Mouse (Mus musculus) midbrain, embryonic 16.5 days (tissue): ENCODE results near the gene Abcg4. TPM values are rescaled to one million over a fixed set of nuclear protein-coding genes. Genes with fewer than 3 reads are reported as not detected.
"Not testable (repeated sequence)": the region's sequence is repeated elsewhere in the genome, so short reads cannot be mapped to it uniquely, and the experiment has no call there.

ENCODE experiments used
- ATAC-seq: fragments of 200-750 bp; cut with Nextera tagmentation; 2 replicates; pipeline ENCODE4 v1.8.0; 2017; ENCODE audit warnings: moderate TSS enrichment
- H3K27ac ChIP-seq: fragments of 300-500 bp; sonication (generic); 2 replicates; pipeline ENCODE4 v1.5.1; 2014; ENCODE audit warnings: mild to moderate bottlenecking, low read length, mixed read lengths
- H3K27me3 ChIP-seq: fragments of 300-500 bp; sonication (generic); 2 replicates; pipeline ENCODE4 v1.6.1; 2014; ENCODE audit warnings: low read depth, low read length, mixed read lengths; ENCODE audit not compliant: control insufficient read depth, insufficient read depth
- H3K36me3 ChIP-seq: fragments of 300-500 bp; sonication (generic); 2 replicates; pipeline ENCODE4 v1.6.1; 2014; ENCODE audit warnings: mild to moderate bottlenecking, low read length, moderate library complexity, mixed read lengths; ENCODE audit not compliant: control insufficient read depth, insufficient read depth
- H3K4me1 ChIP-seq: fragments of 300-500 bp; sonication (generic); 2 replicates; pipeline ENCODE4 v1.6.1; 2014; ENCODE audit warnings: mild to moderate bottlenecking, low read length, mixed read lengths; ENCODE audit not compliant: control insufficient read depth, insufficient read depth
- H3K4me2 ChIP-seq: fragments of 300-500 bp; sonication (generic); 2 replicates; pipeline ENCODE4 v1.6.1; 2014; ENCODE audit warnings: mild to moderate bottlenecking, low read length, mixed read lengths
- H3K4me3 ChIP-seq: fragments of 300-500 bp; sonication (generic); 2 replicates; pipeline ENCODE4 v1.5.1; 2014; ENCODE audit warnings: low read depth, mild to moderate bottlenecking, low read length, moderate library complexity, mixed read lengths
- H3K9ac ChIP-seq: fragments of 300-500 bp; sonication (generic); 2 replicates; pipeline ENCODE4 v1.6.1; 2014; ENCODE audit warnings: low read depth, low read length, mixed read lengths
- H3K9me3 ChIP-seq: fragments of 300-500 bp; sonication (generic); replicated peaks from 2 replicates; pipeline ENCODE4 v1.6.1; 2014; ENCODE audit warnings: mild to moderate bottlenecking, low read length, mixed read lengths; ENCODE audit not compliant: control insufficient read depth, poor library complexity, severe bottlenecking
- WGBS: fragments of 180-500 bp; shearing (Covaris S2); extraction: QIAGEN DNeasy Blood & Tissue Kit; methylation state at CpG from one replicate; pipeline ENCODE4 v1.1.7; 2014; 5-methylcytosine and 5-hydroxymethylcytosine counted together
- polyA plus RNA-seq: library from polyadenylated mRNA; unstranded; fragments of >200 nt; fragmentation: Nextera tagmentation; extraction: Ambion mirVana; gene quantifications from 2 replicates; pipeline ENCODE4 v1.2.1, GENCODE M21; 2015

Gene Abcg4
- polyA plus RNA-seq, 1 experiment from 2014 or later, result 33.9 TPM

DNA sequence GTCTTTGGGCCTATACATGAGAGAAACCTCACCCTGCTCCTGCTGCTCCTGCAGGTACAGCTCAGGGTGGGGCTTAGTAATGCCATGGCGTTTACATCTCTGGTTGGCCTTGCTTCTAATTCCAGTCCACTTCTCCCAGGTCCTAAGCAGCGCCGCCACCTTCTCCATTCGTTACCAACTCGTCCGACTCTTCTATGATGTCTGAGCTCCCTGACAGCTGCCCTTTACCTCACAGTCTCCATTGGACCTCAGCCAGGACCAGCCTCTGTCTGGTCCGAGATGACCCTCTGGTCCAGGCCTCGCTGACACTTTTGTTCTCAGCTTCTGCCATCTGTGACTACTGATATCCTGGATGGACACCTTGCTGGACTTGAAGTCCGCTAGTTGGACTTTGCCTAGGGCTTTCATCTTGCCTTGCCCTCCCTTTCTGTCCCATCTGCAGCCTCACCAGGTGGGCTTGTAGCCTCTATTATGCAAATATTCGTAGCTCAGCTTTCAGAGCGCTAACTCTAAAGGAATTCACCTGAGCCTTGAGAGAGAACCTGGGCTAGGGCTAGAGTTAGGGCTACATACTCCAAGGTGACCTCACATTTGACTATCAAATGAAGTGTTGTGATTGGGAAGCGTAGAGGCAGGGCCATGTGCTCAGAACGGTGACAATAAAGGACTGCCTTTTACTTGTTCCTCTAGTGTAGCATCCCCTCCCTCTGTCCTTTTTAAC is 44.7 kb upstream of the Abcg4 start:
- WGBS, result 96% methylated on average over 13 of the region's 13 CpGs
- Histone ChIP-seq H3K4me2 (no peak overlapping the region), H3K27ac (no peak overlapping the region), H3K36me3 (peaks cover 13% of the 10 kb centered on the region), H3K9me3 (no peaks in the 10 kb centered on the region), H3K4me3 (no peak overlapping the region), H3K27me3 (no peaks in the 10 kb centered on the region), H3K9ac (no peak overlapping the region), H3K4me1 (peaks cover 21% of the 10 kb centered on the region)
- no peak for ATAC-seq

DNA sequence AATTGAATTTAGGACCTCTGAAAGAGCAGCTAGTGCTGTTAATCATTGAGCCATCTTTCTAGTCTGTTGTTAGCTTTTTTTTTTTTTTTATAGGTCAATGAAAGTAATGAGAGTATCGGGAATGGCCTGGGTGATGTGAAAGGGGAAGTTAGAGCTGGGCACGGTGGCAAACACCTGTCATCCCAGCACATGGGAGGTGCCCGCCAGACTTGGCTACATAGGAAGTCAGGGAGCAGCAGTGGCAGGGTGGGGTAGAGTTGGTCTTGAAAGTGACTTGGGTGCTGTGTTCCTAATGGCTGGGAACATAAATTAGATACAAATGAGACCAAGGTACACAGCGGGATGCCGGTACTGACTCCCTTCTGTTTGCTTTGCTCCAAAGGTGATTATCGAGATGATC is 42.3 kb upstream of the Abcg4 start:
- Histone ChIP-seq H3K27ac (no peak overlapping the region), H3K4me1 (peaks cover 15% of the 10 kb centered on the region), H3K9me3 (no peaks in the 10 kb centered on the region), H3K27me3 (no peaks in the 10 kb centered on the region), H3K9ac (no peak overlapping the region), H3K36me3 (peaks cover 13% of the 10 kb centered on the region), H3K4me3 (no peak overlapping the region), H3K4me2 (no peak overlapping the region)
- ATAC-seq, result no peak
- WGBS, result 95% methylated on average over 6 of the region's 6 CpGs

DNA sequence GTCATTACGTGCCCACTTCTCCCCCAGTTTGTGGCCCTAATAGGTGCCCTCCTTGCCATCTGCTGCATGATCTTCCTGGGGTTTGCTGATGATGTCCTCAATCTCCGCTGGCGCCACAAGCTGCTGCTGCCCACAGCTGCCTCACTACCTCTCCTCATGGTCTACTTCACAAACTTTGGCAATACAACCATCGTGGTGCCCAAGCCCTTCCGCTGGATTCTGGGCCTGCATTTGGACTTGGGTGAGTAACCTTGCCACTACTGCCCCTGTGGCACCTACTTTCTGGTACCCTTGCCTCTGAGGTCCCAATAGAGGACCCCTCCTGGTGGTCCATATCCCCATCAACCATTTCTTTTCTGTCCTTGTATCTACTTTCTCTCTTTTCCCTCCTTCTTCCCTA is 39.5 kb upstream of the Abcg4 start:
- Histone ChIP-seq H3K36me3 (peaks cover 10% of the 10 kb centered on the region), H3K27ac (no peak overlapping the region), H3K4me2 (peak overlapping the region; percentile 80), H3K9ac (no peak overlapping the region), H3K9me3 (no peaks in the 10 kb centered on the region), H3K27me3 (no peaks in the 10 kb centered on the region), H3K4me1 (peaks cover 16% of the 10 kb centered on the region), H3K4me3 (peak overlapping the region; percentile 86)
- 92% methylated on average over 5 of the region's 5 CpGs for WGBS
- no peak for ATAC-seq

DNA sequence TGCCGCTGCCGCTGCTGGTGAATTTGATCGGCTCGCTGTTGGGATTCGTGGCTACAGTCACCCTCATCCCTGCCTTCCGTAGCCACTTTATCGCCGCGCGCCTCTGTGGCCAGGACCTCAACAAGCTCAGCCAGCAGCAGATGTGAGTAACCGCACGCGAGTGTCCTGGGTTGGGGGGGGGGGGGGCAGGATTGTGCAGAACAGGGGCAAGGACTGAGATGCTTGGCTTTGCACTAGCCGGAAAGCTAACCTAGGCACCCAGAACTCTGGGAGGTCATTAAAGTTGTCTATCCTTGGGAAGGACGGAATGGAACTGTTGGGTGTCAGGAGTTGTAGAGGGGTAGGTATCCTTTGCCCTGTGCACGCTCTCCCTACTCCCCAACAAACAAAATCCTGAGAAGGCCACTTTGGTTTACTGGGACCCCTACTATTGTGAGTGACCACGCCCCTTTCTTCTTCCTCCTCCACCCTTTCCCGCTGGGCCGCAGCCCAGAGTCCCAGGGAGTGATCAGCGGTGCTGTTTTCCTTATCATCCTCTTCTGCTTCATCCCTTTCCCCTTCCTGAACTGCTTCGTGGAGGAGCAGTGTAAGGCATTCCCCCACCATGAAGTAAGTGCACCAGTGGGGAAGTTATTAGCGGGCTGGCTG is 38.8 kb upstream of the Abcg4 start:
- Histone ChIP-seq H3K4me3 (peak overlapping the region; percentile 86), H3K4me1 (peaks cover 16% of the 10 kb centered on the region), H3K27ac (peak overlapping the region; percentile 90), H3K36me3 (peaks cover 6% of the 10 kb centered on the region; the same call in 1 of the 2 replicates), H3K9me3 (no peaks in the 10 kb centered on the region), H3K27me3 (no peaks in the 10 kb centered on the region), H3K4me2 (peak overlapping the region; percentile 80), H3K9ac (peak overlapping the region; percentile 89)
- under 1% methylated on average over 22 of the region's 22 CpGs for WGBS
- peak; percentile 33 for ATAC-seq

DNA sequence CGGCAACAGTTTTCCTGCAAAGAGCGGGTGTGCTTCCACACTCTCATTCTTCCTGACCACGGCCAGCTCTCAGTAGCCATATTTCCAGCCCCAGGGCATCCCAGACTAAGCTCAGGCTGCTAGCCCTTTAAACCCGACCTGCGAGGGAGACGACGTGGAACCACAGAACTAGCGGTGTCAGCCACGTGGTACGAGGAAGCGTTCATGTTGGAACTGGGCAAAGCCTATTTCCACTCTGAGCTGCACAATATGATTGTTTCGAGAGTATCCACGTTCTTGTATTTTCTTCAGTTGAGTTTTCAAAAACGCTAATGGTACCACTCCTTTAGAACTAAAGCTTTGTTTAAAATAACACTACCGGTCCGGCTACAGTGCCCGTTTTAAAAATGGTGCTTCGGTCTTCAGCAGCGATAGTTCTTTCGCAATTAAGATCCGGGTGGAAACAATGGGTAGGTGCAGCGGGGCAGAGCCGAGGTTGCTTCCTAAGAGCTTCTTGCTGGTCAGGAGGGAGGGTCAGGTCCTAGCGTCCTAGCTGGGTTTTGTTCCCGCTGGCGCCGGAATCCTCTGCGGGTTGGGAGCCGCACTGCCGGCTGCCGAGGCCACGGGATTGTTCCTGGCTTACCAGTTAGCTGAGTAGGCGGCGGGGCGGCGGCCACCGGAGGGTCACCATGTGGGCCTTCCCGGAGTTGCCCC is 38.1 kb upstream of the Abcg4 start:
- H3K27ac ChIP-seq, result peak overlapping the region; percentile 90
- peaks cover 6% of the 10 kb centered on the region; the same call in 1 of the 2 replicates for H3K36me3 ChIP-seq
- peak overlapping the region; percentile 86 for H3K4me3 ChIP-seq
- H3K27me3 ChIP-seq, result no peaks in the 10 kb centered on the region
- WGBS, result under 1% methylated on average over 38 of the region's 38 CpGs
- peak overlapping the region; percentile 89 for H3K9ac ChIP-seq
- peaks cover 16% of the 10 kb centered on the region for H3K4me1 ChIP-seq
- H3K9me3 ChIP-seq, result no peaks in the 10 kb centered on the region
- peak; percentile 95 for ATAC-seq
- peak overlapping the region; percentile 80 for H3K4me2 ChIP-seq

DNA sequence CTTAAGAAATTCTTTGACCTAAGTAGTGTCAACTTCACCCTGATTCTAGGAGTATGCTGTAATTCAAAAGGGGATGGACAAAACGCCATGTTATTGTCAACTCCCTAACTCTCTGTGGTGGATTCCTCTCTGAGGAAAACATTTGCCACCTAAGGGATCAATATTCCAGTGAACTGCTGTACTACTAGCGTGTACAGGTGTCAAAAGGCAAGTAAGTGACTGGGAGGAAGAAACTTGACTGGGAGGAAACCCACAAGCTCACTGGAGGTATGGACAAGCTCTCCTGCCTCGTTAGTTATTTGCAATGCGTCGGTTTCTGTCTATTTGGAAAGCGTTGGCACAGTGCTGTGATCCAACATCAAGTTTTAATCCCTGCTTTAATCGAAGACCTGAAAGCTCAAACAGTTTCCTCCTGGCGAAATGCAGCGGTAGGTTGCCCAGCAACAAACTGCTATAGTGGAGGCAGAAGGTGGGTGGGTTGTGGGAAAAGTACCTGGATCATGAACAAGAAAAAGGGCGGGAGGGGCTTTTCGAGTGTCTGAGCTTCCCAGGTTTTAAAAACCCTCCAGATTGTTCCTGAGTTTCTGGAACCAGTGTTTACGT is 37.5 kb upstream of the Abcg4 start, which contains the start of gene Dpagt1:
TSS of gene Dpagt1 (plus strand) at position 252 of the 603 bp plus-strand sequence.
- H3K9me3 ChIP-seq, result no peaks in the 10 kb centered on the region
- H3K27ac ChIP-seq, result peak within 1 kb of the TSS; percentile 90
- ATAC-seq, result peak; percentile 61
- WGBS, result 4% methylated on average over 12 of the region's 12 CpGs
- peaks cover 4% of the 10 kb centered on the region; the same call in 1 of the 2 replicates for H3K36me3 ChIP-seq
- H3K4me3 ChIP-seq, result peak within 1 kb of the TSS; percentile 86
- peaks cover 19% of the 10 kb centered on the region for H3K4me1 ChIP-seq
- H3K4me2 ChIP-seq, result peak within 1 kb of the TSS; percentile 80
- no peaks in the 10 kb centered on the region for H3K27me3 ChIP-seq
- peak within 1 kb of the TSS; percentile 89 for H3K9ac ChIP-seq

DNA sequence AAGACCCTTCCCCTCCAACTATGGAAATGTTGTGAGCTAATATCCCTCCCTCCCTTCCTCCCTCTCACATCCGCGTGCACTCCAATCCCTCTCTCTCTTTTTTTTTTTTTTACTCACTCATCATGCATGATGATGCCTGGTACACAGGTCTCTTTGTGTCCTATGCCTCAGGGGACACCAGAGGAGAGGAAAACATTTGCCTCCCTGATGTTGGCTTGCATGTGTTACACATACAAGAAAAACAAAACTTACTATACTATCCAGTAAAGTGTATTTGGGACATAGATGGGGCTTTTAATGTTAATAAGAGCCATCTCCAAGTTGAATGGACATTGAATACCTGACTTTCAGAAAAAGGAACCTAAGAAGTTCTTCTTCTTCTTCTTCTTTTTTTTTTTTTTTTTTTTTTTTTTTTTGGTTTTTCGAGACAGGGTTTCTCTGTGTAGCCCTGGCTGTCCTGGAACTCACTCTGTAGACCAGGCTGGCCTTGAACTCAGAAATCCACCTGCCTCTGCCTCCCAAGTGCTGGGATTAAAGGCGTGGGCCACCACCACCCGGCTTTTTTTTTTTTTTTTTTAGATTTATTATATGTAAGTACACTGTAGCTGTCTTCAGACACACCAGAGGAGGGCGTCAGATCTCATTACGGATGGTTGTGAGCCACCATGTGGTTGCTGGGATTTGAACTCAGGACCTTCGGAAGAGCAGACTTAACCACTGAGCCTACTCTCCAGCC is 36.8 kb upstream of the Abcg4 start:
- not testable (repeated sequence) for H3K27me3 ChIP-seq, H3K36me3 ChIP-seq
- peak overlapping the region; percentile 86 for H3K4me3 ChIP-seq

DNA sequence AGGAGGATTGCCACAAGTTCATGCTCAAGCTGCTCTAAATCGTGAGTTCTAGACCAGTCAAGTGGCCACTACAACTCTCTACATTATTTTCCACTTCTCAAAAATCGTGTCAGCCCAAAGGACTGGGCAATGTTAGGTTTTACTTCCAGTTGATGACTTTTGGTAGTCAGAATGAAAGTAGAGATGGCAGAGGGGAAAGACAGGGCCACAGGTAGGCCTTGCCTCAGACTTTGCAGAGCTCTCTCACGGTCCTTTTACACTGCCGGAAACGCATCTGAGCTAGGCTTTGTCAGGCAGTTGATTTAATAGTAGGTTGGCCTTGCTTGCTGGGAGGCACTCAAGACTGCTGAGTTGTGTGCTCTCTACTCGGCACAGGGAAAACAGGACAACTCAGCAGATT is 35.7 kb upstream of the Abcg4 start:
- Histone ChIP-seq H3K27me3 (no peaks in the 10 kb centered on the region), H3K9ac (no peak overlapping the region), H3K4me1 (peaks cover 25% of the 10 kb centered on the region), H3K27ac (no peak overlapping the region), H3K4me2 (no peak overlapping the region), H3K9me3 (no peaks in the 10 kb centered on the region), H3K36me3 (peaks cover 4% of the 10 kb centered on the region; the same call in 1 of the 2 replicates), H3K4me3 (no peak overlapping the region)
- WGBS, result 87% methylated on average over 6 of the region's 6 CpGs
- no peak for ATAC-seq

More for the DNA sequence above, 36.8 kb upstream of the Abcg4 start:
- not testable (repeated sequence) for ATAC-seq, H3K9ac ChIP-seq, H3K9me3 ChIP-seq
- peak overlapping the region; percentile 80 for H3K4me2 ChIP-seq
- H3K4me1 ChIP-seq, result peaks cover 23% of the 10 kb centered on the region
- peak overlapping the region; percentile 90; the same call in 1 of the 2 replicates for H3K27ac ChIP-seq
- 60% methylated on average over 7 of the region's 8 CpGs for WGBS
